25 mouse cellular contexts compared by ENCODE assay signal in genomic region chr9:70894201-70894600, GRCm38 (mm10). TPM values are rescaled to one million over a fixed set of nuclear protein-coding genes. Genes with fewer than 3 reads are reported as not detected.
DNase-seq lines count a peak whose midpoint lies in the region; ATAC-seq and TF ChIP-seq lines count a peak whose summit lies in the region.
"Had no signal": no experiment of that assay in that cellular context is flagged by ENCODE, and none has a peak within 500 bp of the region (broad histone marks: within the 10 kb centered on the region; RNA-seq: fewer than 3 reads in every experiment).

No protein-coding gene starts in this region.

- no peak overlapping the region for H3K9ac ChIP-seq in liver, embryonic 12.5 days
- no peak overlapping the region for H3K9ac ChIP-seq in MEL (ENCODE audit: control insufficient read depth, low read depth, low read length, poor library complexity, severe bottlenecking)
- no peak overlapping the region for H3K9ac ChIP-seq in forebrain, embryonic 16.5 days (replicated peaks; ENCODE audit: low read depth, low read length)
- H3K9ac ChIP-seq: embryonic facial prominence, embryonic 15.5 days; heart, embryonic 12.5 days; hindbrain, embryonic 14.5 days; lung, embryonic 15.5 days; midbrain, embryonic 12.5 days; neural tube, embryonic 15.5 days had no signal

- TF ChIP-seq RAD21 in MEL (IDR thresholded peaks at IDR 0.05; ENCODE audit: low read depth, low read length) = no peak

- TF ChIP-seq EP300 in MEL (IDR thresholded peaks at IDR 0.05; ENCODE audit: low read depth in 1 of 2, low read length in 2 of 2) = no peak

- peaks cover 57% of the 10 kb centered on the region for H3K4me1 ChIP-seq in liver, embryonic 12.5 days
- peaks cover 9 to 32% of the 10 kb centered on the region in 2 experiments for H3K4me1 ChIP-seq in MEL (ENCODE audit: control insufficient read depth in 1 of 2, insufficient read depth in 2 of 2, low read length in 2 of 2)
- no peaks in the 10 kb centered on the region for H3K4me1 ChIP-seq in forebrain, embryonic 16.5 days (replicated peaks; ENCODE audit: control insufficient read depth, insufficient read depth, low read length)
- H3K4me1 ChIP-seq: lung, embryonic 15.5 days; midbrain, embryonic 12.5 days had no signal

- 0 out of 2 replicates have a peak, but pooled peaks cover 3% of the 10 kb centered on the region for H3K9me3 ChIP-seq in liver, embryonic 12.5 days (replicated peaks)
- H3K9me3 ChIP-seq in MEL (replicated peaks; ENCODE audit: insufficient read depth, low read length) = no peaks in the 10 kb centered on the region
- H3K9me3 ChIP-seq in forebrain, embryonic 16.5 days (ENCODE audit: control insufficient read depth, low read length) = no peaks in the 10 kb centered on the region
- H3K9me3 ChIP-seq: embryonic facial prominence, embryonic 15.5 days; G1E; lung, embryonic 15.5 days; midbrain, embryonic 12.5 days; neural tube, embryonic 15.5 days had no signal

- no peak overlapping the region for H3K4me2 ChIP-seq in liver, embryonic 12.5 days
- no peak overlapping the region for H3K4me2 ChIP-seq in forebrain, embryonic 16.5 days (ENCODE audit: low read length)
- H3K4me2 ChIP-seq: embryonic facial prominence, embryonic 15.5 days; heart, embryonic 12.5 days; hindbrain, embryonic 14.5 days; lung, embryonic 15.5 days; midbrain, embryonic 12.5 days; neural tube, embryonic 15.5 days had no signal

- no peak for DNase-seq in liver
- peak; percentile 47 for DNase-seq in A20 (ENCODE audit: low read depth, low spot score)
- DNase-seq in MEL (ENCODE audit: low read depth, low spot score) = peak; percentile 25
- peak; percentile 14 for DNase-seq in naive thymus-derived CD4-positive, alpha-beta T cell, adult 2 months (ENCODE audit: low read depth)
- DNase-seq in cerebellum, postnatal 36 days = no peak
- DNase-seq: adrenal gland, postnatal 25 days; cerebellum, adult 11 months; cerebellum, postnatal 14 days; gastrocnemius, adult 2 months; heart, postnatal 14 days; kidney, postnatal 10 days; left cerebral cortex, postnatal 4 days; right cerebral cortex, postnatal 14 days; thymus, adult 2 months had no signal

- no peak for ATAC-seq in liver, embryonic 12.5 days
- no peak for ATAC-seq in forebrain, embryonic 16.5 days
- ATAC-seq: intestine, postnatal 0 days had no signal

- no peaks in the 10 kb centered on the region for H3K79me2 ChIP-seq in MEL (ENCODE audit: control insufficient read depth, insufficient read depth, low read length, poor library complexity)

- H3K27ac ChIP-seq in liver, embryonic 12.5 days = peak overlapping the region; percentile 31; the same call in 1 of the 2 replicates
- H3K27ac ChIP-seq in MEL (ENCODE audit: control insufficient read depth, low read depth, low read length) = no peak overlapping the region
- no peak overlapping the region for H3K27ac ChIP-seq in forebrain, embryonic 16.5 days (ENCODE audit: low read length)
- H3K27ac ChIP-seq: gastrocnemius, adult 2 months; hindbrain, embryonic 14.5 days; layer of hippocampus, adult 2 months; lung, embryonic 15.5 days; midbrain, embryonic 12.5 days; neural tube, embryonic 15.5 days had no signal

- no peak for TF ChIP-seq POLR2A in MEL (IDR thresholded peaks at IDR 0.05; ENCODE audit: control insufficient read depth in 1 of 2, insufficient read depth in 1 of 2, low read depth in 1 of 2, low read length in 2 of 2, poor library complexity in 1 of 2)

- no peaks in the 10 kb centered on the region for H3K36me3 ChIP-seq in liver, embryonic 12.5 days
- peaks cover 0 to 21% of the 10 kb centered on the region in 2 experiments; a peak in 2 of 4 replicates for H3K36me3 ChIP-seq in MEL (ENCODE audit: control insufficient read depth in 1 of 2, insufficient read depth in 2 of 2, low read length in 2 of 2)
- no peaks in the 10 kb centered on the region for H3K36me3 ChIP-seq in forebrain, embryonic 16.5 days (ENCODE audit: control insufficient read depth, insufficient read depth)
- H3K36me3 ChIP-seq: embryonic facial prominence, embryonic 15.5 days; G1E; heart, embryonic 12.5 days; lung, embryonic 15.5 days; midbrain, embryonic 12.5 days; neural tube, embryonic 15.5 days had no signal

- 97% methylated on average over 1 of the region's 1 CpGs for WGBS in liver, embryonic 12.5 days (ENCODE audit: insufficient replicate concordance)
- 100% methylated on average over 1 of the region's 1 CpGs for WGBS in forebrain, embryonic 16.5 days

- TF ChIP-seq CTCF in MEL (IDR thresholded peaks at IDR 0.05 in 2 of 3, conservative IDR thresholded peaks at IDR 0.05 in 1 of 3; ENCODE audit: control insufficient read depth in 1 of 3, insufficient read depth in 1 of 3, low read depth in 2 of 3, low read length in 3 of 3, poor library complexity in 1 of 3, severe bottlenecking in 1 of 3) = no peak

- no peaks in the 10 kb centered on the region for H3K27me3 ChIP-seq in liver, embryonic 12.5 days (replicated peaks)
- no peaks in the 10 kb centered on the region for H3K27me3 ChIP-seq in MEL (ENCODE audit: control insufficient read depth in 1 of 2, insufficient read depth in 2 of 2, low read length in 2 of 2)
- no peaks in the 10 kb centered on the region for H3K27me3 ChIP-seq in forebrain, embryonic 16.5 days (replicated peaks; ENCODE audit: control insufficient read depth, insufficient read depth, low read length)
- H3K27me3 ChIP-seq: embryonic facial prominence, embryonic 15.5 days; heart, embryonic 12.5 days; lung, embryonic 15.5 days; midbrain, embryonic 12.5 days; neural tube, embryonic 15.5 days had no signal

- no peak overlapping the region for H3K4me3 ChIP-seq in liver, embryonic 12.5 days
- no peak overlapping the region for H3K4me3 ChIP-seq in MEL (ENCODE audit: control insufficient read depth in 1 of 2, insufficient read depth in 1 of 2, low read depth in 2 of 2, low read length in 2 of 2)
- no peak overlapping the region for H3K4me3 ChIP-seq in forebrain, embryonic 16.5 days (replicated peaks; ENCODE audit: low read length)
- H3K4me3 ChIP-seq: embryonic facial prominence, embryonic 15.5 days; gastrocnemius, adult 2 months; heart, embryonic 12.5 days; layer of hippocampus, adult 2 months; lung, embryonic 15.5 days; midbrain, embryonic 12.5 days; neural tube, embryonic 15.5 days had no signal

TF ChIP-seq in MEL, 35 proteins besides CTCF, POLR2A, EP300 and RAD21:
- TF ChIP-seq HCFC1 (IDR thresholded peaks at IDR 0.05; ENCODE audit: low read depth, low read length) (no peak), MAFK (IDR thresholded peaks at IDR 0.05; ENCODE audit: borderline replicate concordance, low read depth, low read length) (no peak), TAL1 (IDR thresholded peaks at IDR 0.05; ENCODE audit: low read length) (no peak), ELF1 (IDR thresholded peaks at IDR 0.05; ENCODE audit: low read depth, low read length) (no peak), ZNF384 (IDR thresholded peaks at IDR 0.05; ENCODE audit: low read depth, low read length) (no peak), ETS1 (IDR thresholded peaks at IDR 0.05; ENCODE audit: low read depth, low read length) (peak; percentile 43)
TF ChIP-seq in MEL: peak in this region for 1.

RNA-seq across cellular contexts. Expression of gene Lipc, which starts 57.8 kb away (rescaled TPM):
- 15.4 and 17.5 TPM in 2 replicates for polyA plus RNA-seq in liver, embryonic 12.5 days (2016; fragmentation: Nextera tagmentation; extraction: Ambion mirVana)
- total RNA-seq in MEL (2012; rRNA removed) = not detected in 2 replicates
- under 1 TPM in 1 of 2 experiments, not detected in 1; 0.07 TPM for polyA plus RNA-seq in MEL (2012; ENCODE audit: insufficient read depth in 1 of 2, insufficient read length in 2 of 2, low read depth in 1 of 2, low replicate concordance in 2 of 2, missing spikeins in 1 of 2)
- polyA plus RNA-seq in forebrain, embryonic 16.5 days (2015; fragmentation: Nextera tagmentation; extraction: Ambion mirVana) = 0.22 and 0.26 TPM in 2 replicates
- total RNA-seq: adrenal gland, postnatal 25 days; gastrocnemius, adult 2 months; left cerebral cortex, postnatal 4 days had no signal
- polyA plus RNA-seq: G1E; intestine, postnatal 0 days; midbrain, embryonic 12.5 days had no signal

Comparison
In these comparisons a context has a peak if more than half of its experiments do, and no peak if none do; other contexts are left out.
1. DNase-seq: peak in A20 (single experiment), MEL (single experiment) and naive thymus-derived CD4-positive, alpha-beta T cell, adult 2 months (single experiment); none in liver (single experiment) and cerebellum, postnatal 36 days (0 of 2).
2. RNA of gene Lipc, which starts 57.8 kb away (polyA plus RNA-seq): 15.4 to 17.5 TPM in liver, embryonic 12.5 days; 0.22 to 0.26 TPM in forebrain, embryonic 16.5 days and 0.07 TPM in MEL; every median in the first group is over 10 times any median in the second.